Mouse (Mus musculus) B cell, adult (primary cell): Measurements from ENCODE around the gene Sh2d6. TPM values are rescaled to one million over a fixed set of nuclear protein-coding genes. Genes with fewer than 3 reads are reported as not detected.

Experiments
- total RNA-seq: library from RNA; stranded (reverse); gene quantifications from 4 replicates; pipeline ENCODE4 v1.2.4, GENCODE M21; 2023; ENCODE audit not compliant: inconsistent age

Sh2d6 gene
- 0.48 to 0.54 TPM (median 0.51 TPM) in 3 of 4 replicates, not detected in the other for total RNA-seq

GRCm38 (mm10) chr6:72521607-72522006, at the start of gene Sh2d6:
Sh2d6 (minus strand) TSS chr6:72521707.

GRCm38 (mm10) chr6:72544283-72544987, 22.9 kb upstream of the Sh2d6 start, which contains the start of gene Capg:
Capg (plus strand) TSS chr6:72544391.

Other genes starting within 250 kb of the Sh2d6 start
- not detected in 4 replicates for gene Sftpb, start 217.1 kb downstream of the Sh2d6 start, total RNA-seq
- 45.7 to 50.5 TPM (median 47.9 TPM) in 4 replicates for gene Usp39, start 176.5 kb downstream of the Sh2d6 start, total RNA-seq
- gene 0610030E20Rik, start 174.4 kb downstream of the Sh2d6 start, total RNA-seq, result 40.3 to 44.4 TPM (median 44.0 TPM) in 4 replicates
- gene Tmem150a, start 166.3 kb downstream of the Sh2d6 start, total RNA-seq, result 2.8 to 5.3 TPM (median 4.2 TPM) in 4 replicates
- gene Rnf181, start 154.8 kb downstream of the Sh2d6 start, total RNA-seq, result 66.1 to 76.9 TPM (median 71.9 TPM) in 4 replicates
- gene Vamp5, start 141.2 kb downstream of the Sh2d6 start, total RNA-seq, result 11.4 to 14.4 TPM (median 13.2 TPM) in 4 replicates
- 95.3 to 106 TPM (median 102 TPM) in 4 replicates for gene Vamp8, start 131.0 kb downstream of the Sh2d6 start, total RNA-seq
- gene Ggcx, start 107.4 kb downstream of the Sh2d6 start, total RNA-seq, result 11.0 to 15.1 TPM (median 12.5 TPM) in 4 replicates
- 241 to 253 TPM (median 245 TPM) in 4 replicates for gene Mat2a, start 82.1 kb downstream of the Sh2d6 start, total RNA-seq
- 337 to 367 TPM (median 351 TPM) in 4 replicates for gene Capg, start 22.7 kb upstream of the Sh2d6 start, total RNA-seq
- 16.7 to 20.1 TPM (median 18.8 TPM) in 4 replicates for gene Elmod3, start 76.7 kb upstream of the Sh2d6 start, total RNA-seq
- gene Retsat, start 76.8 kb upstream of the Sh2d6 start, total RNA-seq, result 4.6 to 8.4 TPM (median 7.9 TPM) in 4 replicates
- 185 to 196 TPM (median 189 TPM) in 4 replicates for gene Tgoln1, start 95.3 kb upstream of the Sh2d6 start, total RNA-seq